Mouse (Mus musculus): ENCODE measurements around the gene Frmd8.

Gene Frmd8

DNA sequence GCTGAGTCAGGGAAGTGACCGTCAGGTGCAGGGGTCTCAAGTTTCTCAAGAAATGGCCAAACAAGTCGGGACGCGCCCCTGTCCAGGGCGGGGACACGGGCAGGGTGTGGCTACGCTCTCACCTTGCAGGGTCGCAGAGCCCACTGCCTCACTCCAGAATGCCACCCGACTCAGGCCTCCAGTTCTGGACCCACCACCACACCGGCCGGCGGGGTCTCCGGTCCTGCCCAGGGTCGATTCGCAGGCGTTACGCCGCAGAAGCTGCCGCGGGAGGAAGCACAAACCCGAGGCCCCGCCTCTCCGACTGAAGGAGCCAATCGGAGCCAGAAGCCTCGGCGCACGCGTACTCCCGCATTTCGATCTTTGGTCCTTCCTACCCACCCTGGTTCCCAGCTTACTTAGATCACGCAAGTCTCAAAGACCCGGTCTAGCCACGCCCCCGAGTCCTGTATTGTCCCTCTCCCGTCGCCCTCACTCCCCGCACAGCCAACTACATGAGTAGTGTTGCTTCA is at the start of gene Frmd8:
TSS of gene Frmd8 (minus strand) at position 306 of the 512 bp plus-strand sequence.
- DNase-seq, result peak; percentile 97 to 98

DNA sequence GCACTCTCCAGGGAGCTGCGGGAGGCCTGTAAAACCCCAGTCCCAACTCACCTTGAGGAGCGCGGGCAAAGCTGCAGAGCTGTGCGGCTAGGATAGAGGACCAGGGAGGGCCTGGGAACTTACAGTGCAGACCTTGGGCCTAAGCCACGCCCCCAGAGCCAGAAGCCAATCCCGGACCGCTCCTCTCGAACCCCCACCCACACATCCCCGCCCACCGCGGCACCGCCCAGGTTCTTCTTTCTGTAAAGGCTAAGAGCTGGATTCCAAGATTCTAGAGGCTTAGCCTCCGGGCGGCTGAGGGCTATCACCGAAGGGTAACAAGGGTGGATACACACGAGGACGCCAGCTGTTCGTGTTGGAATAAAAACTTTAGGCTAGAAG is 49.6 kb upstream of the Frmd8 start, which contains the start of gene Cdc42ep2:
TSS of gene Cdc42ep2 (minus strand) at position 104 of the 381 bp plus-strand sequence.
- peak; percentile 99 for DNase-seq

DNA sequence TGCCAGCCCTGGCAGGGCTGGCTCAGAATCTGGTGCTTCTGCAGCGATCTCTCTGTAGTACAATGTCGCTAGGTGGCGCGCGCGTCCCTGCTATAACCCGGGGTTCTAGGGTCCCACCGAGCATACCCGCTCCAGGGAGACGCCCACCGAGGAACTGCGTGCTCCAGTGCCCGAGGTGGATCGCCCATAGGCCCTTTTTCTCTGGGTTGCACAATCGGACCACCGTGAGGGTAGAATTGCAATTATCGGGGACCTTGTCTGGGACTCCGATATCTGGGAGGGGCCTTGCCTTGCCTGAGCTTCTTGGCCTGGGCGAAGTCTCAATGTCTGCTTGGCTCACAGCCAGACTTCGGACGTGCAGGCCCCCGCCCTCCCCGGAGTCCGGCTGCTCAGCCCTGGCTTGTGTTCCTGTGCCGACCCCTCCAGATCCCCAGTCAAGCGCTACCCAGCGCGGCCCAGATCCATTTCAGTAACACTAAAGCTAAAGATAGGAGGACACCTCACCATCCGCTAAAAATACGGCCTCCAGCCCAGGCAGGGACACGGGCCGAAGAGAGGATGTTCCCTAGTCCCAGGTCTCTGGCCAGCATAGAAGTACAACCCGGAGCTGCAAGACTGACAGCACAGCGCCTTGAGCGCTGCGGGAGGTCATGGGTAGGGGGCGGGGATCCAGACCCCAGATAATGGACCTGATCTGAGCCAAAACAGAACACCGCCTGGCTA is 49.1 kb upstream of the Frmd8 start:
- DNase-seq, result peak; percentile 98 to 99

DNA sequence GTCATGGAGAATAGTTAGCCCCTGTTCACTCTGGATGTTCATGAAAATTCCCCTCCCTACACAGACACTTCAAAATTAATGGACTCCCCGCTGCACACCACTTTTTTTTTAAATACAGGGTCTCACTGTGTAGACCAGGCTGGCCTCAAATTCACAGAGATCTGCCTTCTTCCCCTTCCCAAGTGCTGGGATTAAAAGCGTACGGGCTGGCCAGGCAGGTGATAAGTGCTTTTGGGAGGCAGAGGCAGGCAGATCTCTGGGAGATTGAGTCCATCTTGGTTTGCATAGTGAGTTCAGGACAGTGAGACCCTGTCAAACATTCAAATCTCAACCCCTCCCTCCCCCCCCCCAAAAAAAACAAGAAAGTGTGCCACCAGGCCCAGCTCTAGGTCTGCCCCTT is 47.9 kb upstream of the Frmd8 start:
- DNase-seq, result no peak

DNA sequence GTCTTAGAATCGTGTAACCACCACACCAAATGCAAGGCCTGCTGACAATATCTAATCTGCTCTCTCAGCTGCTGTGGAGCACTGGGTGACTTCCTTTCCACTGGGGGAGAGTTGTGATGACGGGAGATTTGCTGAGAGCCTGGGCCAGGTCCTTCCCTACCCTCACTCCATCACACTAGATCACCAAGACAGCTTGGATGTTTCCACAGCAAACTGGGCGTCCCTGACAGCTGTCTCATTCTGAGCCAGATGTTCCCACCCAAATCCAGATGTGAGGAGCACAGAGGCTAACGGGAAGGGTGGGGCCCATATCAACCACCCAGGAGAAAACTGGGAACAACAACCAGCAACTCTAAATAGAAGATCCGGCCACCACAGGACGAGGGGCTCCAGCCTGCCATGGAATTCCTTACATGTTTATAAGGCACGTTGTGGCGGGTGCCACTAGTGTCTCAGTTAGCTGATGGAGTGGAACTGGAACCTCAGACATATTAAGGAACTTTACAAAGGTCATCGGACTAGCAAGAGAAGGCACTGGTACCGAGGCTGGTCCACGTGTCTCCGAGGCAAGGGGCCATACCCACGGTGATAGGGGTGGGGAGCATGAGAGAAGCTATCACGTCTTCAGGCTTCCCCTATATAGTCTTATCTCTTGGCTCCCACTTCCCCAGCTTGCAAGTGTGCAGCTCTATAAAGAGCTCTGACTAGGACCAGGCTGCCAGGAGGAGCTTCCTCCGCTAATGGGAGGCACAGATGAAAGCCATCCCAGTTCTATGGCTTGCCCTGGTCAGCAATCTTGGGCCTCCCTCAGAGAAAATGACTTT is 47.3 kb upstream of the Frmd8 start:
- DNase-seq, result peak in 1 of 2 experiments; percentile 40

DNA sequence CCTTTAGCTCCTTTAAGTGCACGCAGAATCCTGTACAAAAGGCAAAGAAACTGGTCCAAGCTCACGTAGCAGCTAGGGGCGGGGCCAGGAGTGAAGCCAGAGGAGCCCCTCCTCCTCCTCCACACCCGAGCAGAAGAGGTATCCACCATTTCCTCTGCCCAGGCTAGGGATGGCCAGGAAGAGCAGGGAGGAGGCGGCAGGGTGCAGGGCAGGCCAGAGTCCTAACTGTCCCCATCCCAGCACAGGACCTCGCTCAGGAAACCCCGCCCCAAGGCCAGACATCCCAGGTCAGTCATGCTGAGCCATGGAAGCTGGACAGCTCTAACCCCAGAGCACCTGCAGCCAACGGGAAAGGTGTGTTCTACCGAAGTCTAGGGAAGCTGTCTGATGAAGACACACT is 46.6 kb upstream of the Frmd8 start:
- peak; percentile 49 to 64 for DNase-seq

DNA sequence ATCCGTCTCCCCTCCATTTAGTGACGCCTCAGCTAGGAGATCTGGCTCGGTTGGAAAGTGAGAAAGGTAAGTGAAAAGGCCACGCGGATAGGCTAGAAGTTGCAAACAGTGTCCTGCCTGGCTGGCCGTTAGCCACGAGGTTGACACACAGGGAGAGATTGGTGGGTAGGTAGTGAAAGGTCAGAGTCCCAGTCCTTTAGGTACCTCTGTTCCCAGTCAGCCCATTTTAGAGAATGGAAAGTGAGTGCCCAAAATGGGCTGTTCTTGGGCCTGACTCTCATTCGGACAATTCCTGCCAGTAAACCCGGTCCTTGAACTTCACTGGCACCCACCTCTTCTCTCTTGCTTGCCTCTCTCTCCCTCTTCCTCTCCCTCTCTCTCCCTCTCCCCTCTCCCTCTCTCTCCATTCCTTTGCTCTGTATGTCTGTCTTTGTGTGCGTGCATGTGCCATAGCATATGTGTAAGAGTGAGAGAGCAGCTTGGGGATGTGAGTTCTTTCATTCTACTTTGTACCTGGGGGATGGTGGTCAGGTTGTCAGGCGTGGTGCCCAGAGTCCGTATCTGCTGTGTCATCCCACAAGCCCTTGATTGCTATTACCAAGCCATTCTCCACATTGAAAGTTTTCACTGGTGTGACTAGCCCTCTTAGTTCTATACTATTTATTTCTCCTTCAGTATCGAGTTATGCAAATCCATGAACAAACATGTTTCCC is 38.1 kb upstream of the Frmd8 start, which contains the start of gene Dpf2:
TSS of gene Dpf2 (minus strand) at position 4 of the 713 bp plus-strand sequence.
- DNase-seq, result no peak

DNA sequence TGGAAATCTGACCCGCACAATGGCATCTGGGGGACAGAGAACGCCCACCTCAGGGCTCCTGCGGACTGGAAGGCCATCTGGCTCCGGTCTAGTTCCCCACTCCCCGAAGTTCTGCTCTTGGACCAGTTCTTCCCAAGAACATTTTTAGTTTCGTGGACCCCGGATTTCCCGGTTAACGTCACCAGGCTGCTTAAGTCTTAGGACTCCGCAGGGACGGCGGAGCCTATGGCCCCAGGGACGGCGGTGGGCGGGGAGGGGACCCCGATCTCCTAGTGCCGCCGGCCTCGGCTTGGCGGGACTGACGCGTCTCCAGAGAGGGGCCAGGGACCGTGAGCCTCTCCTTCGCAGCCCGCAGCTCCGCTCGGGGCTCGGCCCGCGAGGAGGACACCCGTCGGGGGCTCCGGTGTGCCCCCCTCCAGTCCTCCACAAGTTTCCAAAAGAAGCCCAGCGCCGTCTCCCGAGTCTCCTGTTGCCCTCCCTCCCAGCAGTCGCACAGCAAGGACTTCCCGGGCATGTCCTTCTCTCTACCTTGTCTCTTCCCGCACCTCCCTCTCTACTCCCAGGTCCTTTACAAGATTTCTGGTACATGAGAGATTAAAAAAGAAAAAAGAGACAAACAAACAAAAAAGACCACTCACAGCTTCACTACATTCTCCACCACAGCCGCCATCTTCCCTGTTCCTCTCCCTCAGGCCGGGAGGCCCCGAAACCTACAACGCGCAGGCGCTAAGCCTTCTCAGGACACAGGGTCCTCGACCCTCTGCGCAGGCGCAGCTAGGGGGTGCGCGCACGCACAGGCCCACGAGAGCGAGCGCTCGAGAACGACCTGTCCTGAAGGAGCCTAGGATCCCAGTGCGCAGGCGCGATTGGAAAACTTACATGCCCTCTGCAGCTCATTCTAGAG is 37.3 kb upstream of the Frmd8 start:
- DNase-seq, result peak; percentile 99 to 100

DNA sequence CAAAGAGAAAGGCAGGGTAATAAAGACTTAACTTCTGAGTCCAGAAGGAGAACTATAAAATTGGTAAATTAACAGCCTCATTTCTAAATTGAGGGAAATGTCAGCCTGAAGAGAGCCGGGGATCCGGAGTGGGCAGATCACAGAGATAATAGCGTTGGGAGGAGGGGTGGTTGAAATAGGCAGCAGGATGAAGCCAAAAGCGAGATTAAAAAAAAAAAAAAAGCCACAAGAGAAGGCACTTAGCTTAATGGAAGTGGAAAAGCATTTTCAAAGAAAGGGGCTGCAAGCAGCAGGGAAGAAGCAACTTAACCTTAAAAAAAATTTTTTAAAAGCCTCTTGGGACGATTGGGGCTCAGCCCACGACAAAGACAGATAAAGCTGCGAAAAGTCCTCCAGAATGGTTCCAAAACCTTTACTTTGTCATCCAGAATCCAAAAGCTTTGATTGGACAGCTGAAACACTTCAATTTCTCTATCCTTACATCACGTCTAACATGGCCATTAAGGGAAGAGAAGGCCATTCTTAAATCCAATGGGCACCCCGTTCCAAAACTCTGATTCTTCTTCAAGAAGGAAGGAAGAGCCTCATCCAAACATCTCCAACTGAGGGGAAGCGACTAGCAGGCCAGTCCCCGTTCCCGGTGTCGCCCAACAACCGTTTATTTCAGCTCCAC is 36.5 kb upstream of the Frmd8 start:
- DNase-seq, result no peak

DNA sequence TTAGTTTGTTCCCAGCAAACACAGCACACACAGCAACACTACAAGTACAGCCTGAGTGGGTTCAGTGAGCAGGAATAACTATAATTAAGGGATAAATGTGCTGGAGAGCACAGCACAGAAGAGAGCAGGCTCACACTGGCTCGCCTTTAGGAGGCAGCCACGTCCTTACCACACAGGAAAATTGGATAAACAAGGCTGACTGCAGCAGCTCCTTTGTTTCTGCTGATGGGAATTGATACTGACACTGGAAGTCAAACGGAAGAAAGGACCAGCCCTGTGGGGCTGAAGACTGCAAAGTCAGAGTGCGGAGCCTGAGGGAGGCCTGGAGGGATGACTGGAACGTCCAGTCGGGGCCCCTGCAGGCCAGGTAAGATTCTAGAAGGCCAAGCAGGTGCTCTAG is 35.1 kb upstream of the Frmd8 start:
- no peak for DNase-seq

DNA sequence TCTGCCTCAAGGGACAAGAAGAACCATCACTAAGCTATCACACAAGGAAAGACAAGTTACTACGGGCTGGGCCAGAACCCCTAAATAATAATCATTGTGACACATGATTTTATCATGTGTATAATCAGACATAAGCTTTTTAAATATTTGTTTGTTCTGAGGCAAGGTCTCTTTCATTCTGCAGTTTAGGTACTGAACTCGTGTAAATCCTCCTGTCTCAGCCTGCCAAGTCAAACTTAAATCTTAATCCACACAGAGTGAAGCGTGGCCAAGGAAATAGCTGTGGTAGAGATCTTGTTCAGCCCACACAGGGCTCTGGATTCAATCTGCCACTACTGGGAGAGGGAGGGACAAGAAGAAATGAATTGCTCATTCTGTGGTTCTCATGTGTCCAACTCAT is 32.2 kb upstream of the Frmd8 start:
- no peak for DNase-seq

DNA sequence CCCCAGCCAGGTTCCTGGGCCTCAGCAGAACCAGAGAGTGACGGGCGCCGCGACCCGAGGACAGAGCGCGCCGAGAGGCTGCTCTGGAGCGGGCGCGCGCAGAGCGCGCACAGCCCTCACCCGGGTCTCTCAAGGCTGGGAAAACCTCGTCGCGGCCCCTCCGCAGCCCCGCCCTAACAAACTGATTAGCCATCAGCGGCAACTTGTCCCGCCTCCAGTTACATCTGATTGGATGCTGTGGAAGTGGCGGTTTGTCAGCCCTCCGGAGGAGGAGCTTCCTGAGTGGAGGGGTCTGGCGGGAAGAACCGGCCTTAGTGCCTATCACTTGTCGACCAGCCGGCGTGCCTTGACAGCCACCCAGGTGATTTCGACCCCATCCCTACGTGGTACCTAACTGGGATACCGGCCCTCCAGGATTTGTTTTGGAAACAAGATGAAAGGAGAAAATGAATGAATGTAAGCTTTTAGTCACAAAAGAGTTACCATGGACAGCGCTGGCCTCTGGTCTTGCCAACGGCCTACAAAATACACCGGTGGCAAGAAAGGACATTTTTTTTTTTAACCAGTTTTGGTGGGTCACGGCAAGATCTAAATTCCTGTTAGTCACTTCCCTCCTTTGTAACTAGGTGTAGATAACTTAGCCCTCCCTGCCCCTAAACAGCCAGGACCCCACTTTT is 19.1 kb upstream of the Frmd8 start, which contains the start of gene Tigd3:
TSS of gene Tigd3 (minus strand) at position 148 of the 677 bp plus-strand sequence.
- DNase-seq, result peak; percentile 98 to 99

DNA sequence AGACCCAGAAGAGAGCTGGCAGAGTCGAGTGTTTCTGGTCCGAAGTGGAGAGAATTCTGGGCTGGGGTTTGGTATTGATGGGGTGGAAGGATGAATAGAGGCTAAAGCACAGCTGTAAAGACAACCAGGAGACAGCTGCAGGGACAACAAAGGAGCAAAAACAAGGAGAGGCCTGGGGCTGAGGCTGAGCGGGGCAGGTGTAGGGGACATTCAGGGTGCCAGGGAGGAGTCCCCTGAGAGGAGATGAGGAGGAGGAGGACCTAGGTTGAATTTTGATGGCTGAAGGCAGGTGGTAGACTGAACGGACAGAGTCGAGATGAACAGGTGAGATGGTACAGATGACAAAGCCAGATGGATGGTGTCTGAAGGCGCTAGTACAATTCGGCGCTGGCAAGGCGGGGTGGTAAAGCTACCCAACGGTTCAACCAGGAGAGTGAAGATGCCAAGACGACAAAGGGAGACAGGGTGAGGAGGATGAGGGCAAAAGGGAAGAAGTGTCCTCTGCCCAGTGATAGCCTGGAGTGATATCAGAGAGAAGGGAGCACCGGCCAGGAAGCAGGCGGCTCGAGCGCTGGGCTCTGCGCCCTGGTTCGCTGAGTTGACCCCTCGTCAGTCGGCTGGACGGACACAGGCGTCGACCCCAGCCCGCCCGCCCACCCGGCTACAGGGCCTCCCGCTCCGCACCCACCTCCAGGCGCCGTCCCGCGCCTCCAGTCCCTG is 18.4 kb upstream of the Frmd8 start:
- no peak for DNase-seq

DNA sequence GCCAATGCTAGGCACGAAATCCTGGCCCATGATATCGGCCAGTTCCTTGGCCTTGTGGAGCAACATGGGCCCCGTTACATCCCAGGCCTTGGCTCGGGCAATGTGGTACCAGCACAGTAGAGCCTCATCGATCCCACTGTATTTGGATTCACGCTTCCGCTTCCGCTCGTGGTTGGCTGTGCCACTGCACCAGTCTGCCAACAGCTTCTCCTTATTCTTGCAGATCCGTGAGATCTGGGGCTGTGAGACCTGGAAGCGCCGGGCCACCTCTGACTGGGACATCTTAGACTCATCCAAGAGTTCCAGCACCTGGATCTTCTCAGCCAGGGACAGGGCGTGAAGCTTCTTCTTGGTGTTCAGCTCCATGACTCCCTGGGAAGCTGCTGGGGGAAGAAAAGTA is 17.7 kb upstream of the Frmd8 start:
- no peak for DNase-seq

DNA sequence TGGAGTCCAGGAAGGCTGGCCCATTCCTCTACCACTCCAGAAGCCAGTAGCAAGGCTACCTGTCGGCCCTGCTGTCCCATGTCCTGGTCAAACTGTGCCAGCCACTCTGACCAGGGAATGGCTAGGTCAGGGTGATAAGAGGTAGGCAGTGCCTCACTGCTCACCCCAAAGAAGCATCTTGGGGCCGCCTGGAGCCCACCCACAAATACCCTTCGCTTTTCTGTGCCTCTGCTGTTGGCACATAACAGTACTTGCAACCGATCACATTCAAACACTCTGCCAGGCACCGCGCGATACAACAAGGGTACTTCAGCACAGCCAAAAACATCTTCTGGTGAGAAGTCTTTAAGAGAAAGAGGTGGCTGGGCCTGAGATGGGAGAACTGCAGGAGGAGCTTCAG is 17.2 kb upstream of the Frmd8 start:
- DNase-seq, result no peak

DNA sequence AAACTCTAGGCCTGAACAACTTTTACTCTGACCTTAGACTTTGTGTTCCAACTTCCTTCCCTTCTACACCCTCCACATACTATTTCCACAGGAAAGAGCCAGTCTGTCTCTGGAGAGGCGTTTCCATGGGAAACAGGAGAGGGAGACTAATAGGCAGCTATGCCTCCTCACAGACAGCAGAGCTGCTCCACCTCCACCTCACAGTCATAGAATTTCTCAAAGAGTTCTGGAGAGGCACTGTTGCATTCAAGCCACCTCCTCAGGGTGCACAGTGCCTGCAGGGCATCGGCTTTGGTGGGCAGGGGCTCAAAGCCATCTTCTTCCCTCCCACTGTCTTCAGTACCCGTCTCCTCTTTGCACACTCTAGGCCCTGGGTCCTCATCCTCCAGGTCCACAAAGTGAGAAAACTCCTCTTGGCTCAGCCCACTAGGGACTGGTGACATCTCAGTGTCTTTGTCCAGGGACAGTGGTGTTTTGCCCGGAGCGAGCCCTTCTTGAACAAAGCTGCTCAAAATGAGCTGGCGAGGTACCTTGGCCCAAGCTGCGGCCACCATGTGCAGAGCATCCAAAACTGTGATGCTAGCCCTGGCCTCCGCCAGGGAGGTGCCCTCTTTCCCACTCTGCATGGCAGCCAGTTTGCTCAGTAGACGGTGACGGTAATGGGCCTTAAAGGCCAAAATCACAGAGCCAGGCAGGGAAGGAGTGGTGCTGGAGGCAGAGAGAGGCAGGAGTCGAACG is 16.6 kb upstream of the Frmd8 start:
- no peak for DNase-seq

DNA sequence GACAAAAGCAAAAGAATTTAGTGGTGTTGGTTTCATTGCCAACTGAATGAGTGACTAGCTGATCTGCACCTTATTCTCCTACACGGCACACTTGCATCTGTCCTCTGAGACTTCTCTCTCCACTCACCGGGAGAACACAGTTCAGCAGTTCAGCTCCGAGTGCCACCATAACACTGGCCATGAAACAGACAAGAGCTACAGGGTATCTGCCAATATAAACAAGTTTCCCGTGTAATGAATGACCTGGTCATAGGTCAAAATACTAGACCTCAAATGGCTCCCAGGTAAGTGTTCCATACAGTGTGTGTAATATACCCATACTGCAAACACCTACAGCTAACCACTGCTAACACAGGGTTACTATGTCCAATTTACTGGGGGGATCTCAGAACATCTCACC is 14.1 kb upstream of the Frmd8 start:
- no peak for DNase-seq

DNA sequence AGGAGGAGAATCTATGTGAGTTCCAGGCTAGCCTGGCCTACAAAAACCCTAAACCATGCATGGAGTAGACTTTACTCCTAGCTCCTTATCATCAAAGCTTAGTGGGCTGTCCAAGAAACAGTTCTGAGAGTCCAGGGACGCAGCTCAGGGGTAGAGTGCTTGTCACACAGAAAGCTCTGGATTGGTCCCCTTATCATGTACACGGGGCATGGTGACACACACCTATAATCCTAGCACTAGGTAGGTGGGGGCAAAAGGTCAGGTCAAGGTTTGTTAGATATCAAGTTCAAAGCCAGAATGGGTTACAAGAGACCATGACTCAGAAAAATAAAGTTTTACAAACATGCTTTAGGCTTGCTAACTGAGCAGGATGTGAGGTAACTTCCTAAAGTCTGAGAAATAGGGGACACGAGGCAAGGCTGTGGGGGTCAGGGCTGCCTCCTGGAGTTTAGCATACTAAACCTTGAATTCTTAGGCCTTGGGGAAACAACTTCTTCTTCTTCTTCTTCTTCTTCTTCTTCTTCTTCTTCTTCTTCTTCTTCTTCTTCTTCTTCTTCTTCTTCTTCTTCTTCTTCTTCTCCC is 12.3 kb upstream of the Frmd8 start:
- DNase-seq, result no peak

DNA sequence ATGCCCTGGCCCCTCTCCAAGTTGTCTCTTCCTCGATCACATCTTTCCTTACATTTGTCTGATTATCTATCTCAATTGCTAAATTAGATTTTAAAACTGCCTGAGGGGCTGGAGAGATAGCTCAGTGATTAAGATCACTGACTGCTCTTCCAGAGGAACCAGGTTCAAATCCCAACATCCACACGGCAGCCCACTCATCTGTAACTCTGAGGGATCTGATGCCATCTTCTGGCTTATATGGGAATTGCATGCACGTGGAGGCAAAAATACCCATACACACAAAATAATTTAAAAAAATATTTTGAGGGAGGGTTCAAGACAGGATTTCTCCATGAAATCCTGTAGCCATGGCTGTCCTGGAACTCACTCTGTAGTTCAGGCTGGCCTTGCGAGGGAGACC is 10.8 kb upstream of the Frmd8 start:
- DNase-seq, result no peak
